Mouse (Mus musculus): Measurements from ENCODE around the gene Dab1. TPM values are rescaled to one million over a fixed set of nuclear protein-coding genes. Genes with fewer than 3 reads are reported as not detected.

The Dab1 gene
- polyA plus RNA-seq, 1 experiment from 2014 or later: 3.8 TPM

DNA sequence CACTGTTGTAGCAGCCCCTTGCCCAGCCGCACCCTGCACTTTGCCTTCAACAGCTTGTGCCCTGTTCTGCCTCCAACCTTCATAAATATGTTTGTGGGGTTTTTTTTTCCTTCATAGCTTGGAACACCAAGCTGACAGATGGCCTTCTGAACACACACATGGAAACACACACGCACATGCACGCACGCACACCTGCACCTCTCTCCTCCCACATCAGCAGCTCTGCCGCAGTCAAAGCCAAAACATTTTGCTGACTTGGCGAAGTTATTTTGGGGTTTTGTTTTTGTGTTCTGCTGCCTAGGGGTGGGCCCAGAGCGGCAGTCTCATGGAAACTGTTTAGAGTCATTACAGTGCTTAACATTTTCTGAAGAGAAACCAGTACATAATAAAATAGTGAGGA is 1071.9 kb downstream of the Dab1 start:
- Histone ChIP-seq H3K9me3 (no peaks in the 10 kb centered on the region), H3K27ac (no peak overlapping the region), H3K9ac (no peak overlapping the region), H3K4me1 (no peaks in the 10 kb centered on the region), H3K36me3 (no peaks in the 10 kb centered on the region), H3K4me2 (no peak overlapping the region), H3K27me3 (no peaks in the 10 kb centered on the region), H3K4me3 (no peak overlapping the region)
- ATAC-seq (ENCODE audit: borderline replicate concordance, extremely low read depth, low FRiP score, low TSS enrichment): no peak
- WGBS: 78% methylated on average over 7 of the region's 7 CpGs

- H3K36me3 ChIP-seq: no peaks in the 10 kb centered on the region
- no peak overlapping the region for H3K27ac ChIP-seq
- H3K4me2 ChIP-seq: no peak overlapping the region
- no peak for ATAC-seq (ENCODE audit: borderline replicate concordance, extremely low read depth, low FRiP score, low TSS enrichment)
- H3K9me3 ChIP-seq: no peaks in the 10 kb centered on the region
- H3K27me3 ChIP-seq: no peaks in the 10 kb centered on the region
- H3K4me3 ChIP-seq: no peak overlapping the region
- no peak overlapping the region for H3K9ac ChIP-seq
- WGBS: 67% methylated on average over 11 of the region's 11 CpGs
- H3K4me1 ChIP-seq: no peaks in the 10 kb centered on the region
Measured at GRCm38 (mm10) chr4:104694188-104694587, 1075.0 kb downstream of the Dab1 start.

DNA sequence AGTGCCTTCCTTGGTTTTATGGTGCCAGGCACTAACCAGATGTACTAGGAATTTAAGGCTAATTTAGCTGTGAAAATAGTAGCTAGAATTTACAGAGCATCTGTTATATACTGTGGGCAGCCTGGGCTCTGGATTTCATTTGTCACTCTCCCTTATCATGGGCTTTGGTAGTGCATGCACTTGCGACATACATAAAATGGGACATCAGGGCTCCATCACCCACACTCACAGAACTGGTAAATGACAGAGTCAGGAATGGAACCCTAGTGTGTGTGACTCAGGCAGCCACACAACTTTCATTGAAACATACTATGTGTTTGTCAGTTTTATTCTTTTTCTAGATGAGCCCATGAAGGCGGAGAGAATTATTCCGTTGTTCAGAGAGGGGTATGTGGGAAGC is 1077.4 kb downstream of the Dab1 start:
- Histone ChIP-seq H3K4me3 (no peak overlapping the region), H3K4me1 (no peaks in the 10 kb centered on the region), H3K27me3 (no peaks in the 10 kb centered on the region), H3K9me3 (no peaks in the 10 kb centered on the region), H3K4me2 (no peak overlapping the region), H3K9ac (no peak overlapping the region), H3K27ac (no peak overlapping the region), H3K36me3 (no peaks in the 10 kb centered on the region)
- ATAC-seq (ENCODE audit: borderline replicate concordance, extremely low read depth, low FRiP score, low TSS enrichment): 0 out of 2 replicates have a peak, but pooled peaks have one; percentile 39
- WGBS: 78% methylated on average over 3 of the region's 3 CpGs

GRCm38 (mm10) chr4:104697703-104698102 is 1078.5 kb downstream of the Dab1 start:
- no peaks in the 10 kb centered on the region for H3K27me3 ChIP-seq
- no peak overlapping the region for H3K4me2 ChIP-seq
- WGBS: 70% methylated on average over 4 of the region's 4 CpGs
- H3K4me1 ChIP-seq: no peaks in the 10 kb centered on the region
- no peaks in the 10 kb centered on the region for H3K36me3 ChIP-seq
- ATAC-seq (ENCODE audit: borderline replicate concordance, extremely low read depth, low FRiP score, low TSS enrichment): no peak
- no peak overlapping the region for H3K27ac ChIP-seq
- no peaks in the 10 kb centered on the region for H3K9me3 ChIP-seq
- H3K4me3 ChIP-seq: no peak overlapping the region
- H3K9ac ChIP-seq: no peak overlapping the region

GRCm38 (mm10) chr4:104705664-104706645 is 1086.8 kb downstream of the Dab1 start:
- no peak overlapping the region for H3K9ac ChIP-seq
- H3K9me3 ChIP-seq: no peaks in the 10 kb centered on the region
- H3K4me3 ChIP-seq: no peak overlapping the region
- WGBS: 40% methylated on average over 10 of the region's 10 CpGs
- H3K27me3 ChIP-seq: no peaks in the 10 kb centered on the region
- peaks cover 7% of the 10 kb centered on the region for H3K4me1 ChIP-seq
- H3K27ac ChIP-seq: no peak overlapping the region
- no peak overlapping the region for H3K4me2 ChIP-seq
- no peak; the same call in 1 of the 2 replicates for ATAC-seq (ENCODE audit: borderline replicate concordance, extremely low read depth, low FRiP score, low TSS enrichment)
- no peaks in the 10 kb centered on the region for H3K36me3 ChIP-seq

DNA sequence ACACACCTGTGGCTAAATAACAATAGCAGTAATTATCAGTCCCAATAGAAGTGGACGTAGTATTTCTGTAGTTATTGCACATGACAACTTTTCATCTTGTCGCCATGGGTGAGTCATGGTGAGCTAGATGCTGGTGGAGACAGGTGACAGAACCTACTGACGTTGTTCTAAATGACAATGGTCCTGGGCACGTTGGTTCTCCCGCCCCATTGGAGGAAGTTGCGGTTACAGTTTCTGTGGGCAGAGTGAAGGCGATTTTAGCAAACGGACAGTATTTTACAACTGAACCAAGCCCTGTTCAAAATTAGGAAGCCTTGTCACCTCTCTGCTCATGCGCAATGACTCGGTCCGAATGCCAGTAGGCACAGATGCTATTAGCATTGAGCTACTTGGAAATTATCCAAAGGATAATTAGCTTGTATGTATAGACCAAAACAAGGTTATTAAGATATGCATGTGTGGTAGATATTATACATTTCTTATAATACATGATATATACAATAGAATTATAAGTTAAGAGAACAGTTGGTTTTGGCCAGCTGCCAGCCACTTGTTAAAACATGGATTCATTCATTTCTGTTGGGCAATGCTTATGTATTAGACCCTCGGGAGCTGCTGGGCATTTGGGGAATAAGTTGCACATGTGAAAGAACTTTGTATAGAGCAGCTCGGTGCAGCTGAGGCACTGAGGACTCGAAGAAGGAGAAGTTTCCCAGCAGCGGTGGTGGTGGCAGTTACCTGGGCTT is 1093.4 kb downstream of the Dab1 start:
- ATAC-seq (ENCODE audit: borderline replicate concordance, extremely low read depth, low FRiP score, low TSS enrichment): no peak
- Histone ChIP-seq H3K36me3 (no peaks in the 10 kb centered on the region), H3K4me2 (no peak overlapping the region), H3K4me1 (no peaks in the 10 kb centered on the region), H3K9me3 (no peaks in the 10 kb centered on the region), H3K27ac (no peak overlapping the region), H3K4me3 (no peak overlapping the region), H3K9ac (no peak overlapping the region), H3K27me3 (no peaks in the 10 kb centered on the region)
- 81% methylated on average over 15 of the region's 15 CpGs for WGBS

- Histone ChIP-seq H3K27me3 (no peaks in the 10 kb centered on the region), H3K36me3 (no peaks in the 10 kb centered on the region), H3K9me3 (no peaks in the 10 kb centered on the region), H3K4me2 (no peak overlapping the region), H3K4me1 (peaks cover 15% of the 10 kb centered on the region), H3K4me3 (no peak overlapping the region), H3K27ac (no peak overlapping the region), H3K9ac (no peak overlapping the region)
- ATAC-seq (ENCODE audit: borderline replicate concordance, extremely low read depth, low FRiP score, low TSS enrichment): no peak
- 56% methylated on average over 9 of the region's 9 CpGs for whole genome bisulfite sequencing
Measured at GRCm38 (mm10) chr4:104714925-104715519, 1095.9 kb downstream of the Dab1 start.

GRCm38 (mm10) chr4:104715857-104716256 is 1096.7 kb downstream of the Dab1 start:
- no peak for ATAC-seq (ENCODE audit: borderline replicate concordance, extremely low read depth, low FRiP score, low TSS enrichment)
- WGBS: 72% methylated on average over 6 of the region's 6 CpGs

GRCm38 (mm10) chr4:104716506-104716905 is 1097.3 kb downstream of the Dab1 start:
- Histone ChIP-seq H3K4me2 (no peak overlapping the region), H3K27me3 (no peaks in the 10 kb centered on the region), H3K9me3 (no peaks in the 10 kb centered on the region), H3K4me3 (no peak overlapping the region), H3K9ac (no peak overlapping the region), H3K4me1 (peaks cover 15% of the 10 kb centered on the region), H3K36me3 (no peaks in the 10 kb centered on the region), H3K27ac (no peak overlapping the region)
- no peak for ATAC-seq (ENCODE audit: borderline replicate concordance, extremely low read depth, low FRiP score, low TSS enrichment)
- 44% methylated on average over 1 of the region's 1 CpGs for WGBS

More at GRCm38 (mm10) chr4:104715857-104716256, 1096.7 kb downstream of the Dab1 start:
- no peak overlapping the region for H3K9ac ChIP-seq
- H3K9me3 ChIP-seq: no peaks in the 10 kb centered on the region
- H3K27me3 ChIP-seq: no peaks in the 10 kb centered on the region
- peaks cover 15% of the 10 kb centered on the region for H3K4me1 ChIP-seq
- no peaks in the 10 kb centered on the region for H3K36me3 ChIP-seq
- H3K27ac ChIP-seq: no peak overlapping the region
- H3K4me2 ChIP-seq: no peak overlapping the region
- H3K4me3 ChIP-seq: no peak overlapping the region

- no peak overlapping the region for H3K9ac ChIP-seq
- no peaks in the 10 kb centered on the region for H3K36me3 ChIP-seq
- no peak overlapping the region for H3K27ac ChIP-seq
- H3K27me3 ChIP-seq: no peaks in the 10 kb centered on the region
- H3K9me3 ChIP-seq: no peaks in the 10 kb centered on the region
- WGBS: 38% methylated on average over 13 of the region's 13 CpGs
- H3K4me3 ChIP-seq: no peak overlapping the region
- H3K4me2 ChIP-seq: no peak overlapping the region
- peaks cover 15% of the 10 kb centered on the region for H3K4me1 ChIP-seq
- peak; percentile 40; the same call in 1 of the 2 replicates for ATAC-seq (ENCODE audit: borderline replicate concordance, extremely low read depth, low FRiP score, low TSS enrichment)
Measured at GRCm38 (mm10) chr4:104718973-104719795, 1100.0 kb downstream of the Dab1 start.

- WGBS: 76% methylated on average over 6 of the region's 6 CpGs
- H3K27ac ChIP-seq: no peak overlapping the region
- H3K4me1 ChIP-seq: peaks cover 13% of the 10 kb centered on the region
- no peak overlapping the region for H3K4me3 ChIP-seq
- H3K27me3 ChIP-seq: no peaks in the 10 kb centered on the region
- no peaks in the 10 kb centered on the region for H3K36me3 ChIP-seq
- no peak overlapping the region for H3K4me2 ChIP-seq
- H3K9me3 ChIP-seq: no peaks in the 10 kb centered on the region
- ATAC-seq (ENCODE audit: borderline replicate concordance, extremely low read depth, low FRiP score, low TSS enrichment): no peak
- no peak overlapping the region for H3K9ac ChIP-seq
Measured at GRCm38 (mm10) chr4:104723527-104724045, 1104.4 kb downstream of the Dab1 start.
